Mouse (Mus musculus) ES-E14 (cell line): ENCODE data around the gene Ext2.

Experiments used
- CHD2 ChIP-seq: IDR thresholded peaks from 2 replicates; pipeline ENCODE4 v1.6.1; 2014; ENCODE audit warnings: mild to moderate bottlenecking, low read depth, low read length, inconsistent platforms
- HCFC1 ChIP-seq: IDR thresholded peaks from 2 replicates; pipeline ENCODE4 v1.6.1; 2012; ENCODE audit warnings: low read length, inconsistent platforms, borderline replicate concordance; ENCODE audit not compliant: insufficient read depth
- MAFK ChIP-seq: IDR thresholded peaks from 2 replicates; pipeline ENCODE4 v1.6.1; 2014; ENCODE audit warnings: mild to moderate bottlenecking, low read depth, low read length, inconsistent platforms; ENCODE audit not compliant: insufficient read depth
- ZC3H11A ChIP-seq: IDR thresholded peaks from 2 replicates; pipeline ENCODE4 v1.6.1; 2012; ENCODE audit warnings: low read depth, mild to moderate bottlenecking, inconsistent platforms, low read length, borderline replicate concordance
- ZNF384 ChIP-seq: IDR thresholded peaks from 2 replicates; pipeline ENCODE4 v1.6.1; 2012; ENCODE audit warnings: low read depth, low read length, inconsistent platforms

DNA sequence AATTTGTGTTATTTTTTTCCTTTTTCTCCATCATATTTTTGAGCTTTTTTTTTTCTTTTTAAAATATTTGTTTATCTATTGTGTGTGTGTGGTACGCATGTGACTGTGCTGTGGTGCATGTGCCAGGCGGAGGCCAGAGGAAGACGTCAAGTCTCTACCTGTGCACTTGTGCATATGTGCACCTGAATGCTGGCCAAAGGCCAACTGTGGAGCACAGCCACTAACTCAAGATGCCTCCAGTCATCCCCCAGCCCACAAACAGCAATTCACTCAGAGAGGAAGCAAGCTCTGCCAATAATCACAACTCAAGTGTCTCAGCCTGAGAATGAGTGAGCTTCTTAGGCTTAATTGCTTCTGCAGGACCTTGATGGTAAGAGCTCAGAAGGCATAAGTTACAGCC, 58.2 kb downstream of the Ext2 start:
- TF ChIP-seq MAFK, result no peak
- no peak for TF ChIP-seq HCFC1
- no peak for TF ChIP-seq CHD2
- no peak for TF ChIP-seq ZC3H11A
- TF ChIP-seq ZNF384, result no peak
